Mouse (Mus musculus) frontal cortex, postnatal 36 days (tissue): ENCODE measurements around the gene Cytl1.

ENCODE experiments used
- DNase-seq, 2 experiments: peaks; one replicate each; pipeline ENCODE4 v3.0.0; 2022; ENCODE audit warnings: low spot score in 2 of 2

Cytl1 gene

DNA sequence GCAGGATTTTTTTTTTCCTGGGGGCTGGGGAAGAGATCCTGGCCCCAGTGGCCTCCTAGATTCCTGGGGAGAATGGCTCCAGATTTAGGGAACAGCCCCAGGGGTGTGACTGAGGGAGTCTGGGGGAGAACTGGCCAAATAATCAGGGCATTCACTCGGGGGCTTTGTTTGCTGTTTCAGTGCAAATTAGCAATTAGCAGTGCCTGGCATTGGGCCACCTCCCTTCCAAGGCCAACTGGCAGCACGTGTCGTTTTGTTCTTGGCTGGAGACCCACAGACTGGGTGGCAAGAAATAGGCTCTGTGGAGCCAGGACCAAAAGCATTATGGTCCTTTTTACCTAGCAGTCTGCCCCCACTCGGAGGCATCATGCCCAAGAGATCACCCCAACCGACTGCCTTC lies 33.7 kb downstream of the Cytl1 start:
- peak; percentile 62 to 83 for DNase-seq

DNA sequence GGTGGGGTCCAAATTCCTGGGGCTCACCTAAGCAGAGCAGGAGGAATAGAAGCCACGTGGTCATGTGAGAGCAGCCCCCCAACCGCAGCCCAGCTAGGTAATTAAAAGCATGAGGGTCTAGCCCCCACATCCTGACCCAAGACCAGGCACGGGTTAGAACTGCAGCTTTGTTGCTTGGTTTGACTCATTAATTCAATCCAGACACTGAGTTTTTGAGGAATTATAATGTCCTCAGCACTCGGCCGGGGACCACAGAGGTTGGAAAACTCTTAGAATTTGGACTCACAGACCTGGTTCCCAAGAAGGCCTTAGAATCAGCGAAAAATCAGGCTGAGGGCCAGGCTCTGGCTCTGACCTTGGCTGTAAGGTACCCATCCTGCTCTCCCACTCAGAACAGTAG lies 35.6 kb downstream of the Cytl1 start:
- no peak for DNase-seq

DNA sequence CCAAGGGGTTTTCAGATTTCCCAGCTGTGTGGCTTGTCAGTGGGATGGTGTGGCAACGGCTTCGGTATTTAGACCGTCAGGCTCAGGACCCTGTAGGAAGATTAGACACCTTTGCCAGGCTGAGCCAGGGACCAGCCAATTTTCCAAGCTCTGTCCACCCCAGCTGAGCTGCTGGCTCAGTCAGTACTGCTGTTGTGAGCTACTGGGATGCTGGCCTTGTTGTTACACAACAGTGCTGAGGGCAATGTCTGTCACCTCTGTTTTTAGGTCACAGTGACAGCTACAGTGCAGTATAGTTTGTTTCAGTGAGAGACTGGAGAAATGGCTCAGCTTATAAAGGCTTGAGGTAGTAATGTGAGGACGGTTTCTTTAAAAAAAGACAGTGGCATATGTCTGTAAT lies 38.7 kb downstream of the Cytl1 start:
- no peak for DNase-seq

DNA sequence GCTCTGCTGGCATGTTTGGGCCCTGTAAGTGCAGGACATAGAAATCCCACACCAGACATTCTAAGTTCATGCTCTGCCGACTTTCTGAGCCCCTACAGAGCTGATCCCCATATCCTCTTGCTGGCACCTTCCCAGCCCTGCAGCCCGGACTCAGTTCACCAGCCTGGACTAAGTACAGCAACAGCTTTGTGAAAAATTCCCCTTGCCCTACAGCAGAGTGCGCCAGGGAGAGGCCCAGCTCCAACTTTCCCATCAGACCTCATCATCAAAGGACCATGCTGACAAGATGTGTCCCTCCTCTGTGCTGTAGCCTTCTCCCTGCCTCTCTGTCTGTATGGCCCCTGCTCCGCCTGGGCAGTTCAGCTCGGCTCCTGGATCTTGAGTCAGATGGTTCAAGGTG lies 40.4 kb downstream of the Cytl1 start:
- DNase-seq, result no peak

DNA sequence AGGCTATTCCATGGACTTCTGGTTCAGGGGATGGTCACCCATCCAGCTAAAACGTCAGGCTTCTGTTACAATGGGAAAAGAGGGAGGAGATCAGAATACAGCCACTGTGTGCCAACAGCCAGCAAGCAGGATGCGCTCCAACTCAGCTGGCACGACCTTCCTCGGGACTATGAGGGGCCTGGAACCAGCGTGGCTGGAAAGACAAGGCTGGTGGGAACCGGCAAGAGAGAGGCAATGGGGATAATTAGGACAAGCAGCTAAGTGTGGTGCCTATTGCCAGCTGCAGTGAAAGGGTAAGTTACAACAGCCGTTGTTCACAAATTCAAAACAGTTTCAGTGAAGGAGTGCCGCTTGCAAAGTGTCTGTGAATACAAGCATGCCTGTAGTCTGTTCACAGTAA lies 48.0 kb downstream of the Cytl1 start:
- DNase-seq, result peak in 1 of 2 experiments; percentile 27

DNA sequence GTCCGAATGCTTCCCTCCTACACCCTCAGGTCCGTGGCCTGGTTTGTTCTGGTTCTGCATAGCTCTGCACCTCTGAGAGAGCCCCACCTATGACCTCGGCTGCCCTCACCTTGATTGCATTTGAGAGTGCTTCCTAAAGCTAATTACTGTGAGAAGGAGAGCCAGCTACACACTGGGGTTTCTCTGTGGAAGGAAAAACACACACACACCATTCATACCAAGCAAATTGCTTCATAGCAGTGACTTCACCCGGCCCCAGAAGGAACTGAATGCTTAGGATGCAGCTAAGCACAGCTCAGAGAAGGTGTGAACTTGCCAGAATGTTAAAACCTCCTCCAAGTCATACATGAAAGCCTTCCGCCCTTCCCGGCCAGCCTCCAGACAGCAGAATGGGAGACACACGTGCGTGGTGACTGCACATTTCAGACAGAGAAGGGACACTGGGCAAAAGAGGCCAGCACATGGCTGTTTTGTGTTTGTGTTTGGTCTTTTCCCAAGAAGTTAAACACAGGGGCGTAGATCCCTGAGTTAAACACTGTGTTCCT lies 49.6 kb downstream of the Cytl1 start:
- DNase-seq, result no peak
